Mouse (Mus musculus) B cell, adult 62 days (primary cell): ENCODE measurements around the gene Gm12830. TPM values are rescaled to one million over a fixed set of nuclear protein-coding genes. Genes with fewer than 3 reads are reported as not detected.

Source experiments
- total RNA-seq: library from RNA; stranded (reverse); gene quantifications from 4 replicates; pipeline ENCODE4 v1.2.4, GENCODE M21; 2023

The Gm12830 gene
- total RNA-seq, result not detected in 4 replicates

DNA sequence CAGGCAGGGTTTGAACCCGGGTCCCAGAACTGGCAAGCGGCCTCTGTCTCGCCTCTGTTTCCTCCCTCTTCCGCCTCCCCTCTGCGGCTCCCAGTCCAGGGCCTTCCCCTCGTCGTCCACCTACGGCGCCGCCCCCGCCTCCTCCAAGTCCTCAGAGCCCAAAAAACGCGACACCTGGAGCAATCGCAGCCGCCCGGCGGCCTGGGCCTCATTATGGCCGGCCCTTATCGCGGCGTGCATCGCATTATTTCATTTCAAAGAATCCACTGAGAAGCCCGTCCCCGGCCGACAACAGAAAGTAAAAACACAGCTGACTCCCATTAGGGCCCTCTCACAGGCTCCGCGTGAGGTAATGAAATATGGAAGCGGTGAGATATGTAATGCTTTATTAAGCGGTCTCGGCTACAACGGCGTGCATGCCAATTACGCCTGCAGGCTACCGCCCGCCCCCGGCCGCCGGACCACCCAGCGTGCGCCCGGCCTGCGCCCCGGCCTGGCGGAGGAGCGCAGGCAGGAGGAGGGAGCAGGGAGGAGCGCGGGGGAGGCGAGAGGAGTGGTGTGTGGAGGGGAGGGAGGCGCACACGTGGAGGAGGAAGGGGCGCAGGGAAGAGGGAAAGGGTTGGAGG is at the start of gene Gm12830:
Gm12830 (plus strand) TSS at position 156 of the 626 bp plus-strand sequence.

Other genes starting within 250 kb of the Gm12830 start
- gene Foxd2, start 87.2 kb downstream of the Gm12830 start, total RNA-seq, result 0.88 to 1.3 TPM (median 1.2 TPM) in 4 replicates
- not detected in 4 replicates for gene Foxe3, start 104.3 kb downstream of the Gm12830 start, total RNA-seq
- 38.9 to 49.1 TPM (median 44.6 TPM) in 4 replicates for gene Cmpk1, start 165.5 kb downstream of the Gm12830 start, total RNA-seq
- 0.36 to 0.86 TPM (median 0.57 TPM) in 4 replicates for gene Stil, start 178.4 kb downstream of the Gm12830 start, total RNA-seq
- gene Tal1, start 234.7 kb downstream of the Gm12830 start, total RNA-seq, result 0.18 to 0.26 TPM (median 0.25 TPM) in 3 of 4 replicates, not detected in the other